ENCODE assay signal across 20 mouse cellular contexts in genomic region chr15:77142787-77143186, GRCm38 (mm10).
A peak's percentile ranks its signal among the peaks of the same experiment; 100 is the strongest.
DNase-seq lines count a peak whose midpoint lies in the region; ATAC-seq and TF ChIP-seq lines count a peak whose summit lies in the region.
"Had no signal": no experiment of that assay in that cellular context is flagged by ENCODE, and none has a peak within 500 bp of the region (broad histone marks: within the 10 kb centered on the region; RNA-seq: fewer than 3 reads in every experiment).

No protein-coding gene starts in this region.

- no peak for TF ChIP-seq EP300 in stomach, postnatal 0 days (optimal IDR thresholded peaks at IDR 0.05)

- no peak overlapping the region for H3K4me2 ChIP-seq in heart, embryonic 13.5 days
- H3K4me2 ChIP-seq in heart, embryonic 11.5 days: no peak overlapping the region
- H3K4me2 ChIP-seq in stomach, embryonic 15.5 days: no peak overlapping the region
- no peak overlapping the region for H3K4me2 ChIP-seq in stomach, postnatal 0 days (replicated peaks; ENCODE audit: low read depth)
- 0 out of 2 replicates have a peak overlapping the region, but pooled peaks have one; percentile 9 for H3K4me2 ChIP-seq in liver, embryonic 16.5 days (ENCODE audit: low read depth, low read length)
- H3K4me2 ChIP-seq in hindbrain, embryonic 13.5 days: no peak overlapping the region
- H3K4me2 ChIP-seq: forebrain, embryonic 13.5 days; hindbrain, embryonic 14.5 days had no signal

- ATAC-seq in heart, embryonic 13.5 days (ENCODE audit: extremely low read depth, insufficient number of reproducible peaks, low FRiP score, low TSS enrichment): no peak
- ATAC-seq in heart, embryonic 11.5 days (replicated peaks; ENCODE audit: insufficient number of reproducible peaks, low FRiP score, low TSS enrichment): no peak
- ATAC-seq in stomach, embryonic 15.5 days (ENCODE audit: insufficient read depth, low FRiP score, low read depth): no peak
- no peak for ATAC-seq in stomach, postnatal 0 days (ENCODE audit: low FRiP score, low TSS enrichment)
- ATAC-seq in liver, embryonic 16.5 days (ENCODE audit: low read depth): 0 out of 2 replicates have a peak, but pooled peaks have one; percentile 16
- ATAC-seq in hindbrain, embryonic 13.5 days (ENCODE audit: low FRiP score): no peak
- ATAC-seq: activated CD4-positive, CD25-positive, alpha-beta regulatory T cell, adult 4 months; forebrain, embryonic 13.5 days; forebrain, postnatal 0 days; Patski had no signal

- peaks cover 86% of the 10 kb centered on the region for H3K4me1 ChIP-seq in heart, embryonic 13.5 days
- peaks cover 38% of the 10 kb centered on the region for H3K4me1 ChIP-seq in heart, embryonic 11.5 days (ENCODE audit: control insufficient read depth, insufficient read depth, low read length)
- peaks cover 17% of the 10 kb centered on the region for H3K4me1 ChIP-seq in stomach, embryonic 15.5 days
- no peaks in the 10 kb centered on the region; the same call in 1 of the 2 replicates for H3K4me1 ChIP-seq in stomach, postnatal 0 days (replicated peaks; ENCODE audit: control insufficient read depth, insufficient read depth)
- peaks cover 3% of the 10 kb centered on the region; the same call in 1 of the 2 replicates for H3K4me1 ChIP-seq in liver, embryonic 16.5 days (ENCODE audit: control insufficient read depth, low read depth, low read length)
- peaks cover 86% of the 10 kb centered on the region for H3K4me1 ChIP-seq in hindbrain, embryonic 13.5 days (replicated peaks)

- H3K36me3 ChIP-seq in heart, embryonic 13.5 days: peaks cover 16% of the 10 kb centered on the region
- H3K36me3 ChIP-seq in heart, embryonic 11.5 days (ENCODE audit: control insufficient read depth, insufficient read depth, low read length): 0 out of 2 replicates have a peak, but pooled peaks cover 2% of the 10 kb centered on the region
- H3K36me3 ChIP-seq in stomach, embryonic 15.5 days: 0 out of 2 replicates have a peak, but pooled peaks cover 3% of the 10 kb centered on the region
- H3K36me3 ChIP-seq in stomach, postnatal 0 days (ENCODE audit: control insufficient read depth, insufficient read depth, low read length): 0 out of 2 replicates have a peak, but pooled peaks cover 2% of the 10 kb centered on the region
- H3K36me3 ChIP-seq in liver, embryonic 16.5 days (ENCODE audit: control insufficient read depth, insufficient read depth): no peaks in the 10 kb centered on the region
- peaks cover 3% of the 10 kb centered on the region for H3K36me3 ChIP-seq in hindbrain, embryonic 13.5 days

- no peak for DNase-seq in stomach, postnatal 0 days (ENCODE audit: low spot score)
- DNase-seq in spleen, postnatal 4 days (ENCODE audit: low spot score in 2 of 2): no peak
- DNase-seq: adrenal gland, postnatal 25 days; cerebellum, adult 18-20 months; cerebellum, postnatal 10 days; forebrain, postnatal 0 days; gastrocnemius, postnatal 25 days; heart, adult 18-20 months; heart, postnatal 10 days had no signal

- H3K27me3 ChIP-seq in heart, embryonic 13.5 days (replicated peaks): no peaks in the 10 kb centered on the region
- no peaks in the 10 kb centered on the region for H3K27me3 ChIP-seq in heart, embryonic 11.5 days (ENCODE audit: control insufficient read depth, insufficient read depth, low read length)
- H3K27me3 ChIP-seq in stomach, embryonic 15.5 days (replicated peaks): no peaks in the 10 kb centered on the region
- no peaks in the 10 kb centered on the region for H3K27me3 ChIP-seq in stomach, postnatal 0 days (ENCODE audit: control insufficient read depth, insufficient read depth, low read length)
- H3K27me3 ChIP-seq in liver, embryonic 16.5 days (ENCODE audit: control insufficient read depth, insufficient read depth, low read depth, low read length): no peaks in the 10 kb centered on the region
- no peaks in the 10 kb centered on the region for H3K27me3 ChIP-seq in hindbrain, embryonic 13.5 days
- H3K27me3 ChIP-seq: forebrain, embryonic 13.5 days; Patski had no signal

- H3K27ac ChIP-seq in heart, embryonic 13.5 days (replicated peaks): peak overlapping the region; percentile 42
- no peak overlapping the region for H3K27ac ChIP-seq in heart, embryonic 11.5 days (ENCODE audit: low read depth, low read length)
- peak overlapping the region; percentile 35; the same call in 1 of the 2 replicates for H3K27ac ChIP-seq in stomach, embryonic 15.5 days
- H3K27ac ChIP-seq in stomach, postnatal 0 days (replicated peaks): no peak overlapping the region
- peak overlapping the region; percentile 44 for H3K27ac ChIP-seq in liver, embryonic 16.5 days (ENCODE audit: low read length)
- H3K27ac ChIP-seq in hindbrain, embryonic 13.5 days: no peak overlapping the region
- H3K27ac ChIP-seq: embryonic facial prominence, embryonic 10.5 days; forebrain, embryonic 13.5 days; heart, embryonic 10.5 days; hindbrain, embryonic 14.5 days had no signal

- no peak overlapping the region for H3K4me3 ChIP-seq in heart, embryonic 13.5 days
- no peak overlapping the region for H3K4me3 ChIP-seq in heart, embryonic 11.5 days (ENCODE audit: low read depth, low read length)
- no peak overlapping the region for H3K4me3 ChIP-seq in stomach, embryonic 15.5 days (replicated peaks)
- H3K4me3 ChIP-seq in stomach, postnatal 0 days (ENCODE audit: low read depth, low read length): no peak overlapping the region
- no peak overlapping the region for H3K4me3 ChIP-seq in liver, embryonic 16.5 days (ENCODE audit: low read depth, low read length)
- H3K4me3 ChIP-seq in hindbrain, embryonic 13.5 days: no peak overlapping the region
- H3K4me3 ChIP-seq: embryonic facial prominence, embryonic 10.5 days; forebrain, embryonic 13.5 days; heart, embryonic 10.5 days had no signal

- H3K9me3 ChIP-seq in heart, embryonic 13.5 days: no peaks in the 10 kb centered on the region
- no peaks in the 10 kb centered on the region for H3K9me3 ChIP-seq in heart, embryonic 11.5 days (replicated peaks; ENCODE audit: control insufficient read depth, low read length)
- H3K9me3 ChIP-seq in stomach, embryonic 15.5 days: no peaks in the 10 kb centered on the region
- no peaks in the 10 kb centered on the region for H3K9me3 ChIP-seq in stomach, postnatal 0 days (ENCODE audit: control insufficient read depth, low read length)
- H3K9me3 ChIP-seq in liver, embryonic 16.5 days (replicated peaks; ENCODE audit: control insufficient read depth, low read length): no peaks in the 10 kb centered on the region
- no peaks in the 10 kb centered on the region for H3K9me3 ChIP-seq in hindbrain, embryonic 13.5 days
- H3K9me3 ChIP-seq: embryonic facial prominence, embryonic 10.5 days; forebrain, embryonic 13.5 days; heart, embryonic 10.5 days had no signal

- WGBS in heart, embryonic 13.5 days: 74% methylated on average over 5 of the region's 5 CpGs
- 74% methylated on average over 5 of the region's 5 CpGs for WGBS in heart, embryonic 11.5 days (ENCODE audit: insufficient replicate concordance)
- 79% methylated on average over 5 of the region's 5 CpGs for WGBS in stomach, embryonic 15.5 days
- WGBS in stomach, postnatal 0 days: 83% methylated on average over 5 of the region's 5 CpGs
- 62% methylated on average over 5 of the region's 5 CpGs for WGBS in liver, embryonic 16.5 days (ENCODE audit: insufficient replicate concordance)
- 91% methylated on average over 5 of the region's 5 CpGs for WGBS in hindbrain, embryonic 13.5 days

- TF ChIP-seq CTCF in stomach, postnatal 0 days (IDR thresholded peaks at IDR 0.05; ENCODE audit: low read depth): no peak

- peak overlapping the region; percentile 20 for H3K9ac ChIP-seq in heart, embryonic 13.5 days
- H3K9ac ChIP-seq in heart, embryonic 11.5 days (ENCODE audit: low read depth, low read length): no peak overlapping the region
- H3K9ac ChIP-seq in stomach, embryonic 15.5 days: no peak overlapping the region
- H3K9ac ChIP-seq in stomach, postnatal 0 days (ENCODE audit: low read length): no peak overlapping the region
- no peak overlapping the region for H3K9ac ChIP-seq in liver, embryonic 16.5 days (ENCODE audit: low read depth, low read length)
- no peak overlapping the region for H3K9ac ChIP-seq in hindbrain, embryonic 13.5 days
- H3K9ac ChIP-seq: forebrain, embryonic 13.5 days; forebrain, postnatal 0 days; hindbrain, embryonic 14.5 days had no signal

Comparison
In these comparisons a context has a peak if more than half of its experiments do, and no peak if none do; other contexts are left out.
1. H3K27ac ChIP-seq: peak in heart, embryonic 13.5 days (single experiment), stomach, embryonic 15.5 days (single experiment) and liver, embryonic 16.5 days (single experiment); none in heart, embryonic 11.5 days (single experiment), stomach, postnatal 0 days (single experiment) and hindbrain, embryonic 13.5 days (single experiment).